Mouse (Mus musculus) urinary bladder, postnatal 25 days (tissue): ENCODE measurements around the gene Cuedc1.

ENCODE experiments used
- DNase-seq: peaks from one replicate; pipeline ENCODE4 v3.0.0; 2022; ENCODE audit warnings: low spot score

The Cuedc1 gene

DNA sequence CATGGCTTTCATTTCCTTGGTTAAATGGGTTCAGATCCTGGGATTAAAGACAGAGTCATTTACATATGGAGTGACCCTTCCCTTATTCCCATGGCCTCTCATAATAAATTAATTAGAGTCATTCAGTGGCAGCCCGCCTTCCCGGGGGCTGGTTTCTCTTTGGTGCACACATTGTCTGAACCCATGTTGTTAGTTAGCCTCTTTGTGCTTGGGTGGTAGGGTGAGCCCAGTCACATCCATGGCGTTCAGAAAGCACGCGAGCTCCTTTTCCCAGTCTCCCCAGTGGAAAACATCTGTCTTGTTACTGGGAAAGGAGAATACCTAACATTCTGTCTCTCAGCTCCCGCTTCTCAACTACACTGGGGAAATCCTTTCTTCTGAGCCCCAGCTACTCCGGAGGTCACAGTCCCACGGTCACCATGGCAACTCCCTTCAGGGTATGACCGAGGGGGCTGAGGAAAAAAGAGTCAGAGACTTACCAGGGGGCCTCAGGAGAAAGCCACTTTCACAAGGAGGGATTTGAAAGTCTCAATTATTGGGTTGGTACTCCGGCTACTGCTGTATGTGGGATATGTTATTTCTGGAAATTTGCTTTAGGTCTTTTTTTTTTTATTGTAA, 143.0 kb downstream of the Cuedc1 start:
- DNase-seq = no peak

DNA sequence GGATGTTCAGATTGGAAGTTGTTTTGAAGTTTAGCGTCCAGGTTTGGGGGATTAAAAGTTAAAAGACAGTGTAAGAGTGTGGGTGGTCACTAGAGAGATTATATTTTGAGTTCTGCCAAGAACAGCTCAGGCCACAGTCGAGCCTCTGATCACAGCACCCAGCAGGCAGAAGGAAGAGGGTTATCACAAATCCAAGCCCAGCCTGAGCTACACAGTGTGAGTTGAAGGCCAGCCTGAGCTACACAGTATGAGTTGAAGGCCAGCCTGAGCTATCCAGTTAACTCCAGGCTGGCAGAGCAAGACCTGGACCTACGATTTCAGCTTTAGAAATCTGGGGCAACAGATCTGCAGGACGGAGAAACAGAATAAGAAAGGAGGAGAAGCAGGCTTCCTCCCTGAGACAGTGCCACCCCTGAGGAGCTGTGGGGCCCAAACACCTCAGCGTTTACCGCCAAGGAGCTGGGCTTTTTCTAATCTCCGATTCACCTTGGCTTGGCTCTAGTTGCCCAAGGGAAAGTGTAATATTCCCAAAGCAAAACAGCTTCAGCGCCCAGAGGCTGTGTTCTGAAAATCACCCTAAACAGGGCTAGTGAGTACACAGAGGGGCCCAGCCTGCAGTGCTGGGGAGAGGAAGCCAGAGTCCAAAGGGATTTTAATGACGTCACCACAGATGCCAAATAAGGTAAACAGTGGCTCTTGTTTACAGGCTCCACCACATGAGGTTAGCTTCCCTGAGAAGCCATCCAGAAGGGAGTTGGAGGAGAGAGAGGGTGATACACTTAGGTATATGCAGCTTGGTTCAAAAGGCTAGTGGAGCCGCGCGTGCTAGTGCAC, 143.8 kb downstream of the Cuedc1 start:
- no peak for DNase-seq
